28 mouse cellular contexts compared by ENCODE assay signal in genomic region chr10:68044864-68045263, GRCm38 (mm10).
A peak's percentile ranks its signal among the peaks of the same experiment; 100 is the strongest.
DNase-seq lines count a peak whose midpoint lies in the region; ATAC-seq and TF ChIP-seq lines count a peak whose summit lies in the region.
"Had no signal": no experiment of that assay in that cellular context is flagged by ENCODE, and none has a peak within 500 bp of the region (broad histone marks: within the 10 kb centered on the region; RNA-seq: fewer than 3 reads in every experiment).

No protein-coding gene starts in this region.

- H3K27ac ChIP-seq in midbrain, postnatal 0 days (ENCODE audit: low read depth, low read length): no peak overlapping the region
- no peak overlapping the region for H3K27ac ChIP-seq in midbrain, embryonic 14.5 days (replicated peaks; ENCODE audit: low read depth, low read length)
- H3K27ac ChIP-seq: embryonic facial prominence, embryonic 12.5 days; heart, embryonic 10.5 days; heart, embryonic 15.5 days; kidney, embryonic 15.5 days; layer of hippocampus, adult 2 months; liver, embryonic 14.5 days; macrophage; midbrain, embryonic 13.5 days had no signal

- no peak overlapping the region for H3K4me2 ChIP-seq in midbrain, postnatal 0 days (ENCODE audit: low read depth, low read length, poor library complexity, severe bottlenecking)
- H3K4me2 ChIP-seq in midbrain, embryonic 14.5 days (ENCODE audit: low read length): no peak overlapping the region
- H3K4me2 ChIP-seq: embryonic facial prominence, embryonic 12.5 days; heart, embryonic 15.5 days; kidney, embryonic 15.5 days; midbrain, embryonic 13.5 days had no signal

- H3K4me1 ChIP-seq in midbrain, postnatal 0 days (ENCODE audit: insufficient read depth, low read length): no peaks in the 10 kb centered on the region
- H3K4me1 ChIP-seq in midbrain, embryonic 14.5 days (ENCODE audit: control insufficient read depth, insufficient read depth, low read length): peaks cover 5% of the 10 kb centered on the region; the same call in 1 of the 2 replicates
- H3K4me1 ChIP-seq: embryonic facial prominence, embryonic 12.5 days; heart, embryonic 15.5 days; kidney, embryonic 15.5 days had no signal

- no peaks in the 10 kb centered on the region for H3K9me3 ChIP-seq in midbrain, postnatal 0 days (ENCODE audit: low read length)
- no peaks in the 10 kb centered on the region for H3K9me3 ChIP-seq in midbrain, embryonic 14.5 days (ENCODE audit: control insufficient read depth, low read length)
- H3K9me3 ChIP-seq: embryonic facial prominence, embryonic 12.5 days; heart, embryonic 10.5 days; heart, embryonic 15.5 days; kidney, embryonic 15.5 days; midbrain, embryonic 13.5 days had no signal

- no peaks in the 10 kb centered on the region for H3K27me3 ChIP-seq in midbrain, postnatal 0 days (ENCODE audit: insufficient read depth, low read length)
- H3K27me3 ChIP-seq in midbrain, embryonic 14.5 days (ENCODE audit: control insufficient read depth, insufficient read depth, low read length): no peaks in the 10 kb centered on the region
- H3K27me3 ChIP-seq: embryonic facial prominence, embryonic 12.5 days; heart, embryonic 15.5 days; kidney, embryonic 15.5 days; midbrain, embryonic 13.5 days had no signal

- H3K4me3 ChIP-seq in midbrain, postnatal 0 days (ENCODE audit: low read depth, low read length): no peak overlapping the region
- no peak overlapping the region for H3K4me3 ChIP-seq in midbrain, embryonic 14.5 days (replicated peaks; ENCODE audit: low read depth, low read length)
- H3K4me3 ChIP-seq: embryonic facial prominence, embryonic 12.5 days; heart, embryonic 10.5 days; heart, embryonic 15.5 days; kidney, embryonic 15.5 days; layer of hippocampus, adult 2 months; midbrain, embryonic 13.5 days had no signal

- H3K9ac ChIP-seq in midbrain, postnatal 0 days (replicated peaks; ENCODE audit: low read length, poor library complexity, severe bottlenecking): no peak overlapping the region
- no peak overlapping the region for H3K9ac ChIP-seq in midbrain, embryonic 14.5 days (replicated peaks; ENCODE audit: low read length)
- H3K9ac ChIP-seq: embryonic facial prominence, embryonic 12.5 days; heart, embryonic 15.5 days; kidney, embryonic 15.5 days; liver, embryonic 14.5 days; midbrain, embryonic 13.5 days had no signal

- no peak for TF ChIP-seq CTCF in midbrain, postnatal 0 days (IDR thresholded peaks at IDR 0.05)
- no peak for TF ChIP-seq CTCF in brain, embryonic 14.5 days (IDR thresholded peaks at IDR 0.05; ENCODE audit: borderline replicate concordance, extremely low read depth, insufficient read depth, insufficient read length)

- peak; percentile 72 for DNase-seq in heart, adult 11 months
- no peak for DNase-seq in heart, adult 9 months (ENCODE audit: low spot score in 2 of 2)
- peak; percentile 65 for DNase-seq in midbrain, postnatal 0 days (ENCODE audit: low spot score)
- no peak for DNase-seq in midbrain, embryonic 14.5 days
- DNase-seq in brain, embryonic 14.5 days (ENCODE audit: low read depth): peak; percentile 57
- DNase-seq in thymus, postnatal 10 days (ENCODE audit: low spot score in 2 of 2): no peak
- DNase-seq in layer of hippocampus, adult 9-10 months (ENCODE audit: low spot score): no peak
- DNase-seq: adrenal gland, adult 8-10 months; cerebellum, adult 11 months; cerebellum, adult 9-10 months; embryo, embryonic 11 days; gastrocnemius, postnatal 10 days; heart, postnatal 36 days; kidney, adult 11 months; kidney, postnatal 36 days; liver; lung, adult 2 months; lung, postnatal 10 days; thymus, adult 2 months had no signal

- TF ChIP-seq POLR2A in brain, embryonic 14.5 days (IDR thresholded peaks at IDR 0.05; ENCODE audit: borderline replicate concordance, extremely low read depth, insufficient read depth, insufficient read length, poor library complexity, severe bottlenecking): no peak

- no peaks in the 10 kb centered on the region for H3K36me3 ChIP-seq in midbrain, postnatal 0 days (ENCODE audit: insufficient read depth, low read length)
- H3K36me3 ChIP-seq in midbrain, embryonic 14.5 days (ENCODE audit: control insufficient read depth, insufficient read depth, low read length): no peaks in the 10 kb centered on the region
- H3K36me3 ChIP-seq: embryonic facial prominence, embryonic 12.5 days had no signal

- WGBS in midbrain, postnatal 0 days: 63% methylated on average over 8 of the region's 8 CpGs
- 62% methylated on average over 8 of the region's 8 CpGs for WGBS in midbrain, embryonic 14.5 days

- ATAC-seq in midbrain, postnatal 0 days (ENCODE audit: low FRiP score): no peak
- no peak for ATAC-seq in midbrain, embryonic 14.5 days (ENCODE audit: low FRiP score, low TSS enrichment)
- ATAC-seq: inflammation-experienced regulatory T-cells, adult 6 months; midbrain, embryonic 13.5 days had no signal

Comparison
In these comparisons a context has a peak if more than half of its experiments do, and no peak if none do; other contexts are left out.
1. DNase-seq: peak in heart, adult 11 months (single experiment), midbrain, postnatal 0 days (single experiment) and brain, embryonic 14.5 days (single experiment); none in heart, adult 9 months (0 of 2), midbrain, embryonic 14.5 days (single experiment), thymus, postnatal 10 days (0 of 2) and layer of hippocampus, adult 9-10 months (single experiment).